Mouse (Mus musculus) midbrain, embryonic 12.5 days (tissue): ENCODE measurements around the gene Txndc9. TPM values are rescaled to one million over a fixed set of nuclear protein-coding genes. Genes with fewer than 3 reads are reported as not detected.

Experiments used
- ATAC-seq: fragments of 200-750 bp; cut with Nextera tagmentation; 2 replicates; pipeline ENCODE4 v1.8.0; 2017; ENCODE audit warnings: low read depth, moderate TSS enrichment, moderate library complexity; ENCODE audit not compliant: low FRiP score
- H3K27ac ChIP-seq: fragments of 300-500 bp; sonication (generic); replicated peaks from 2 replicates; pipeline ENCODE4 v1.5.1; 2016; ENCODE audit warnings: mild to moderate bottlenecking
- H3K27me3 ChIP-seq: fragments of 300-500 bp; sonication (generic); 2 replicates; pipeline ENCODE4 v1.6.1; 2016; ENCODE audit warnings: mild to moderate bottlenecking
- H3K36me3 ChIP-seq: fragments of 300-500 bp; sonication (generic); 2 replicates; pipeline ENCODE4 v1.6.1; 2016
- H3K4me1 ChIP-seq: fragments of 300-500 bp; sonication (generic); 2 replicates; pipeline ENCODE4 v1.6.1; 2016
- H3K4me2 ChIP-seq: fragments of 300-500 bp; sonication (generic); replicated peaks from 2 replicates; pipeline ENCODE4 v1.6.1; 2016; ENCODE audit warnings: mild to moderate bottlenecking, moderate library complexity
- H3K4me3 ChIP-seq: fragments of 300-500 bp; sonication (generic); 2 replicates; pipeline ENCODE4 v1.5.1; 2016; ENCODE audit warnings: mild to moderate bottlenecking
- H3K9ac ChIP-seq: fragments of 300-500 bp; sonication (generic); replicated peaks from 2 replicates; pipeline ENCODE4 v1.6.1; 2016; ENCODE audit warnings: mild to moderate bottlenecking, moderate library complexity
- H3K9me3 ChIP-seq: fragments of 300-500 bp; sonication (generic); 2 replicates; pipeline ENCODE4 v1.6.1; 2016; ENCODE audit warnings: mild to moderate bottlenecking
- WGBS: fragments of 180-500 bp; shearing (Covaris S2); methylation state at CpG from one replicate; pipeline ENCODE4 v1.1.7; 2016; 5-methylcytosine and 5-hydroxymethylcytosine counted together
- polyA plus RNA-seq: library from polyadenylated mRNA; unstranded; fragments of >200 nt; fragmentation: Nextera tagmentation; extraction: Ambion mirVana; gene quantifications from 2 replicates; pipeline ENCODE4 v1.2.1, GENCODE M21; 2016

The Txndc9 gene
- 146 and 166 TPM in 2 replicates for polyA plus RNA-seq

GRCm38 (mm10) chr1:37997867-37998266 is at the start of gene Txndc9, which contains the start of gene Eif5b:
Txndc9 (minus strand) TSS chr1:37997893.
Eif5b (plus strand) TSS chr1:37998010.
- peak; percentile 89 for ATAC-seq
- Histone ChIP-seq H3K4me1 (peaks cover 18% of the 10 kb centered on the region), H3K4me2 (peak within 1 kb of the TSS; percentile 88), H3K36me3 (peaks cover 26% of the 10 kb centered on the region), H3K4me3 (peak within 1 kb of the TSS; percentile 96), H3K27ac (peak within 1 kb of the TSS; percentile 92), H3K27me3 (no peaks in the 10 kb centered on the region), H3K9me3 (no peaks in the 10 kb centered on the region), H3K9ac (peak within 1 kb of the TSS; percentile 96)
- WGBS, result under 1% methylated on average over 50 of the region's 50 CpGs

DNA sequence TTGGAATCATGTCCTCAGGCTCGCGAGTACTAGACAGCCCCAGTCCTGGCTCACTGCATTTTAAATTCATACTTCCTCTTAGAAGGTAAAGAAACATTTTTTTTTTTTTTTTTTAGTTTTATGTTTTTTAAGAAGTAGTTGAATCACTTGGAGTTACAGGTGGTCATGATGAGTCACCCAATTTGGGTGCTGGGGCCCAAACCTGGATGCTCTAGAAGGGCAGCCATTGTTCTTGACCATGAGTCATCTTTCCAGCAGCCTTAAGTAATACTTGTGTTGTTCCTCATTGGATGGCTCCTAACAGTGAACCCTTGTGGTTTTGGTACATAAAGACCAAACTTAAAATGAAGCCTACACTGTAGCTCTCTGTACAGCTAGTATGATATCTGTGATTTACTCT is 41.2 kb upstream of the Txndc9 start:
- H3K27ac ChIP-seq, result no peak overlapping the region
- H3K4me3 ChIP-seq, result no peak overlapping the region
- no peaks in the 10 kb centered on the region for H3K27me3 ChIP-seq
- peaks cover 74% of the 10 kb centered on the region for H3K36me3 ChIP-seq
- no peak overlapping the region for H3K9ac ChIP-seq
- 97% methylated on average over 2 of the region's 2 CpGs for WGBS
- H3K9me3 ChIP-seq, result no peaks in the 10 kb centered on the region
- ATAC-seq, result no peak
- no peaks in the 10 kb centered on the region for H3K4me1 ChIP-seq
- no peak overlapping the region for H3K4me2 ChIP-seq

DNA sequence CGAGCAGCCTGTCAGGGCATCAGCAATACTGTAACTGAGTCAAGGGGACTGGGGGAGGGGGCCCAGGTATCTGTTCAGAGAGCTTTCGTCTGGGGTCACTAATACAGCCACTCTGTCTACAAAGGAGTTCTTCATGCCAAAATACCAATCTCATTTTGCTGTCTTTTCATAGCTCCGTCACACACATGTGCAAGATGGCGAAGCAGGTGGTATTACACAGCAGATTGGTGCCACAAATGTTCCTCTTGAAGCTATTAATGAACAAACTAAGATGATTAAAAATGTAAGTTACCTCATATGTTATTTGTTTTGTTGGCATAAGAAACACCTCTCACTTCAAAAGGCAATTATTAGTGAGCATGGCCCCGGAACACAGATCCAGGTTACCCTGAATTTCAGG is 39.7 kb upstream of the Txndc9 start:
- peaks cover 76% of the 10 kb centered on the region for H3K36me3 ChIP-seq

GRCm38 (mm10) chr1:38035521-38035920 is 37.8 kb upstream of the Txndc9 start:
- no peak overlapping the region for H3K4me2 ChIP-seq
- H3K9ac ChIP-seq, result no peak overlapping the region
- 95% methylated on average over 4 of the region's 4 CpGs for WGBS
- no peaks in the 10 kb centered on the region for H3K4me1 ChIP-seq
- no peak for ATAC-seq
- no peaks in the 10 kb centered on the region for H3K27me3 ChIP-seq
- H3K9me3 ChIP-seq, result no peaks in the 10 kb centered on the region
- H3K4me3 ChIP-seq, result no peak overlapping the region
- peaks cover 61% of the 10 kb centered on the region for H3K36me3 ChIP-seq
- H3K27ac ChIP-seq, result no peak overlapping the region

More for the DNA sequence above, 39.7 kb upstream of the Txndc9 start:
- Histone ChIP-seq H3K9ac (no peak overlapping the region), H3K27me3 (no peaks in the 10 kb centered on the region), H3K9me3 (no peaks in the 10 kb centered on the region), H3K4me1 (no peaks in the 10 kb centered on the region), H3K27ac (no peak overlapping the region), H3K4me2 (no peak overlapping the region), H3K4me3 (no peak overlapping the region)
- WGBS, result 93% methylated on average over 5 of the region's 5 CpGs
- no peak for ATAC-seq

DNA sequence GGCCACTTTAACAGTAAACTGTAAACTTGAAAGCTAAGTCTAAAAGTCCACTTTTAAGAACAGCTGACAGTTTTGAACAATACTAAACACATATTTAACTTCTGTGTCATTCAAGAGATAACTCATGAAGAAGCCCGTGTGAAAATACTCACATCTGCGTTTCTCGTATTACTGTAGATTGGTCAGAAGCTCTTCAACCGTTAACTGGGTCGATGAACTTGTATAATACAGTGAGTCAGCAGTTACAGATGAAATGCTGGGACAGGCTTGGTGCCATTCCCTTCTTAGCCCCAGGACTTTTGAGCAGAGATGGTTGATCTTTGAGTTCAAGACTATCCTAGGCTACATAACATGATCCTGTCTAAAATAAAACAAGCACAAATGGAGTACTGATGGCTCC is 33.7 kb upstream of the Txndc9 start:
- H3K4me1 ChIP-seq, result no peaks in the 10 kb centered on the region
- H3K36me3 ChIP-seq, result peaks cover 25% of the 10 kb centered on the region
- H3K9me3 ChIP-seq, result no peaks in the 10 kb centered on the region
- 94% methylated on average over 5 of the region's 5 CpGs for WGBS
- H3K4me3 ChIP-seq, result no peak overlapping the region
- no peak overlapping the region for H3K4me2 ChIP-seq
- no peak for ATAC-seq
- H3K9ac ChIP-seq, result no peak overlapping the region
- H3K27ac ChIP-seq, result no peak overlapping the region
- no peaks in the 10 kb centered on the region for H3K27me3 ChIP-seq

GRCm38 (mm10) chr1:38027301-38027700 is 29.6 kb upstream of the Txndc9 start:
- ATAC-seq, result no peak
- no peak overlapping the region for H3K9ac ChIP-seq
- WGBS, result 95% methylated on average over 7 of the region's 7 CpGs
- peaks cover 28% of the 10 kb centered on the region for H3K36me3 ChIP-seq
- H3K27ac ChIP-seq, result no peak overlapping the region
- H3K9me3 ChIP-seq, result no peaks in the 10 kb centered on the region
- no peaks in the 10 kb centered on the region for H3K27me3 ChIP-seq
- H3K4me3 ChIP-seq, result no peak overlapping the region
- no peak overlapping the region for H3K4me2 ChIP-seq
- H3K4me1 ChIP-seq, result no peaks in the 10 kb centered on the region

GRCm38 (mm10) chr1:38014551-38015203 is 17.0 kb upstream of the Txndc9 start:
- Histone ChIP-seq H3K27me3 (no peaks in the 10 kb centered on the region), H3K4me1 (no peaks in the 10 kb centered on the region), H3K27ac (no peak overlapping the region), H3K36me3 (peaks cover 19% of the 10 kb centered on the region), H3K9ac (no peak overlapping the region), H3K4me2 (no peak overlapping the region), H3K4me3 (no peak overlapping the region), H3K9me3 (no peaks in the 10 kb centered on the region)
- 93% methylated on average over 2 of the region's 2 CpGs for WGBS
- ATAC-seq, result no peak

GRCm38 (mm10) chr1:38012509-38012908 is 14.8 kb upstream of the Txndc9 start:
- Histone ChIP-seq H3K36me3 (no peaks in the 10 kb centered on the region), H3K27me3 (no peaks in the 10 kb centered on the region), H3K4me3 (no peak overlapping the region), H3K9me3 (no peaks in the 10 kb centered on the region), H3K4me1 (no peaks in the 10 kb centered on the region), H3K27ac (no peak overlapping the region), H3K9ac (no peak overlapping the region), H3K4me2 (no peak overlapping the region)
- ATAC-seq, result no peak

- no peaks in the 10 kb centered on the region for H3K4me1 ChIP-seq
- H3K27me3 ChIP-seq, result no peaks in the 10 kb centered on the region
- ATAC-seq, result no peak
- H3K27ac ChIP-seq, result no peak overlapping the region
- WGBS, result 89% methylated on average over 3 of the region's 3 CpGs
- no peak overlapping the region for H3K4me2 ChIP-seq
- H3K9ac ChIP-seq, result no peak overlapping the region
- no peak overlapping the region for H3K4me3 ChIP-seq
- no peaks in the 10 kb centered on the region for H3K36me3 ChIP-seq
- no peaks in the 10 kb centered on the region for H3K9me3 ChIP-seq
Measured at GRCm38 (mm10) chr1:38012104-38012503, 14.4 kb upstream of the Txndc9 start.

DNA sequence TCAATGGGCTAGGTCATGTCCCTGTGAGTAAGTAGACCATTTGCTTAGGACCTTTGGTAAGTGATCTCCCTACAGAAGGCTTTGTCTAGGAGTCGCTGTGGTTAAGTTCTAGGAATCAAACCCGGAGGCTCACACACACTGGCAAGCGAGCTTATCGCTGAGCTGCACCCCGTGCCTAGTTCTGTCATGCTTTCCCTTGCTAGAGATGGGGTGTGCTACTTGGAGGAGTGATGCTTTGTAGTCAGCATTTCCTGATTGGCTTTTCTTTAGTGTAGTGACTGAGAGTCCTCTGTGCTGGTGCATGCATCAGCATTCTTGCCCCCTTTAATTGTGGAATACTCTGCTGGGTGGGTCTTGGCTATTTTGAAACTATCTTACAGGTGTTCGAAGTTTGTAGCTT is 14.0 kb upstream of the Txndc9 start:
- H3K4me1 ChIP-seq, result no peaks in the 10 kb centered on the region
- H3K27ac ChIP-seq, result no peak overlapping the region
- 88% methylated on average over 6 of the region's 6 CpGs for WGBS
- H3K4me3 ChIP-seq, result no peak overlapping the region
- no peak for ATAC-seq
- no peaks in the 10 kb centered on the region for H3K36me3 ChIP-seq
- H3K27me3 ChIP-seq, result no peaks in the 10 kb centered on the region
- no peaks in the 10 kb centered on the region for H3K9me3 ChIP-seq
- no peak overlapping the region for H3K4me2 ChIP-seq
- H3K9ac ChIP-seq, result no peak overlapping the region

GRCm38 (mm10) chr1:38006741-38007140 is 9.0 kb upstream of the Txndc9 start:
- Histone ChIP-seq H3K9ac (no peak overlapping the region), H3K27ac (no peak overlapping the region), H3K4me2 (no peak overlapping the region), H3K4me3 (no peak overlapping the region), H3K27me3 (no peaks in the 10 kb centered on the region), H3K36me3 (no peaks in the 10 kb centered on the region), H3K9me3 (no peaks in the 10 kb centered on the region), H3K4me1 (no peaks in the 10 kb centered on the region)
- WGBS, result 75% methylated on average over 3 of the region's 3 CpGs
- ATAC-seq, result no peak

- WGBS, result 89% methylated on average over 3 of the region's 3 CpGs
Measured at GRCm38 (mm10) chr1:38003046-38003445, 5.4 kb upstream of the Txndc9 start.

DNA sequence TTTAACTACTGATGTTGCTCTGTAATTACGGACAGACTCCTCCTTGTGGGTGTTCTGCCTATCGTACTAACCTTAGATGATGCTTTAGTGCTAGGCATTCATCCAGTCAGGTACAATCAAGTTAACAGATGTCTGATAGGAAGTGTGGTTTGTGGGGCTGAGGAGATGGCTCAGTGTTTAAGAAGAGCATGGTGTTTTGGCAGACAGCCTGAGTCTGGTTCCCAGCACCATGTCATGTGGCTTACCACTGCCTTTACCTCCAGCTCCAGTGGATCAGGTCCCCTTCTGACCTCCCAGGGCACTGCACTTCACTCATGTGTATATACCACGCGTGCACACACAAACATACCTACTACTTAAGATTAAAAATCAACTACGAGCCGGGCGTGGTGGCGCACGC is 4.3 kb upstream of the Txndc9 start:
- no peak overlapping the region for H3K9ac ChIP-seq
- no peak for ATAC-seq
- no peaks in the 10 kb centered on the region for H3K9me3 ChIP-seq
- H3K27me3 ChIP-seq, result no peaks in the 10 kb centered on the region
- peaks cover 11% of the 10 kb centered on the region for H3K4me1 ChIP-seq
- no peaks in the 10 kb centered on the region for H3K36me3 ChIP-seq
- H3K27ac ChIP-seq, result no peak overlapping the region
- no peak overlapping the region for H3K4me2 ChIP-seq
- 96% methylated on average over 9 of the region's 9 CpGs for WGBS
- H3K4me3 ChIP-seq, result no peak overlapping the region

More at GRCm38 (mm10) chr1:38003046-38003445, 5.4 kb upstream of the Txndc9 start:
- ATAC-seq, result no peak
- H3K4me1 ChIP-seq, result peaks cover 11% of the 10 kb centered on the region
- no peaks in the 10 kb centered on the region for H3K36me3 ChIP-seq
- H3K9ac ChIP-seq, result no peak overlapping the region
- H3K27me3 ChIP-seq, result no peaks in the 10 kb centered on the region
- no peaks in the 10 kb centered on the region for H3K9me3 ChIP-seq
- no peak overlapping the region for H3K4me2 ChIP-seq
- H3K27ac ChIP-seq, result no peak overlapping the region
- no peak overlapping the region for H3K4me3 ChIP-seq
